9 mouse cellular contexts compared by ENCODE assay signal in the genomic region with DNA sequence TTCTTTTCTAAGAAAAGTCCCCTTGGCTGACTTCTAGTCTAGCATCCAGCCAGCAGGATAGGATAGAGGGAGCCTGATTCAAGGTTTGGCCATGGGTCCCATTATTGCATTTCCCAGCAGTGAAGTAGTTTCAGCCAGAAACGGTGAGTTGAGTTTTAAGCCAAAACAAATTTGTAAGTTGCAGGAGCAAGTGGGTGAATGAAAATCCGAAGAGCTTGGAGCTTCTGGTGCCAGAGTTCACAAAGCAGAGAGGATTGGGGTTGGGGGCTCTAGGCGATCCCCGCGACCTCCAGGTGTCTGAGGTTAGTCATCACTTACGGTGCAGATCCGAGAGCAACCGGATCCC. TPM values are rescaled to one million over a fixed set of nuclear protein-coding genes. Genes with fewer than 3 reads are reported as not detected.
A peak's percentile ranks its signal among the peaks of the same experiment; 100 is the strongest.
DNase-seq lines count a peak whose midpoint lies in the region; ATAC-seq and TF ChIP-seq lines count a peak whose summit lies in the region.
"Had no signal": no experiment of that assay in that cellular context is flagged by ENCODE, and none has a peak within 500 bp of the region (broad histone marks: within the 10 kb centered on the region; RNA-seq: fewer than 3 reads in every experiment).

No protein-coding gene starts in this region.

- H3K4me1 ChIP-seq in liver, embryonic 11.5 days (replicated peaks; ENCODE audit: control insufficient read depth, insufficient read depth, low read length), result no peaks in the 10 kb centered on the region
- H3K4me1 ChIP-seq in forebrain, embryonic 12.5 days, result peaks cover 29% of the 10 kb centered on the region
- peaks cover 18% of the 10 kb centered on the region for H3K4me1 ChIP-seq in intestine, embryonic 16.5 days (ENCODE audit: control insufficient read depth, insufficient read depth, low read length)
- no peaks in the 10 kb centered on the region for H3K4me1 ChIP-seq in small intestine, adult 2 months (ENCODE audit: control insufficient read depth, insufficient read depth, insufficient read length, low read length)

- H3K27me3 ChIP-seq in liver, embryonic 11.5 days (replicated peaks; ENCODE audit: control insufficient read depth, insufficient read depth, low read length), result peaks cover 70% of the 10 kb centered on the region
- H3K27me3 ChIP-seq in forebrain, embryonic 12.5 days, result peaks cover 74% of the 10 kb centered on the region
- peaks cover 62% of the 10 kb centered on the region for H3K27me3 ChIP-seq in intestine, embryonic 16.5 days (replicated peaks; ENCODE audit: control insufficient read depth, insufficient read depth, low read length)
- H3K27me3 ChIP-seq in small intestine, adult 2 months (ENCODE audit: control insufficient read depth, insufficient read depth, low read length), result peaks cover 48% of the 10 kb centered on the region

- H3K27ac ChIP-seq in liver, embryonic 11.5 days (ENCODE audit: low read depth, low read length), result no peak overlapping the region
- H3K27ac ChIP-seq in forebrain, embryonic 12.5 days, result no peak overlapping the region
- H3K27ac ChIP-seq in intestine, embryonic 16.5 days (ENCODE audit: low read length), result no peak overlapping the region
- no peak overlapping the region for H3K27ac ChIP-seq in small intestine, adult 2 months (ENCODE audit: insufficient read depth, low read depth, low read length)

- DNase-seq in liver, embryonic 11.5 days (ENCODE audit: low spot score), result no peak
- DNase-seq in liver, result no peak
- DNase-seq in frontal cortex, postnatal 10 days (ENCODE audit: low spot score in 2 of 2), result no peak
- DNase-seq in spleen, adult 12 weeks (ENCODE audit: low spot score), result no peak

- no peaks in the 10 kb centered on the region for H3K36me3 ChIP-seq in liver, embryonic 11.5 days (ENCODE audit: control insufficient read depth, insufficient read depth, low read length)
- no peaks in the 10 kb centered on the region for H3K36me3 ChIP-seq in forebrain, embryonic 12.5 days (replicated peaks)
- no peaks in the 10 kb centered on the region for H3K36me3 ChIP-seq in intestine, embryonic 16.5 days (ENCODE audit: control insufficient read depth, insufficient read depth, low read length)
- no peaks in the 10 kb centered on the region for H3K36me3 ChIP-seq in small intestine, adult 2 months (ENCODE audit: control insufficient read depth, insufficient read depth, low read length)

- H3K4me2 ChIP-seq in liver, embryonic 11.5 days, result peak overlapping the region; percentile 55
- H3K4me2 ChIP-seq in forebrain, embryonic 12.5 days, result peak overlapping the region; percentile 82
- H3K4me2 ChIP-seq in intestine, embryonic 16.5 days (ENCODE audit: low read depth, low read length), result peak overlapping the region; percentile 97

- TF ChIP-seq POLR2A in small intestine, adult 2 months (IDR thresholded peaks at IDR 0.05; ENCODE audit: low read depth, low read length), result no peak

- WGBS in liver, embryonic 11.5 days, result under 1% methylated on average over 8 of the region's 8 CpGs
- 1% methylated on average over 8 of the region's 8 CpGs for WGBS in forebrain, embryonic 12.5 days
- WGBS in intestine, embryonic 16.5 days, result under 1% methylated on average over 8 of the region's 8 CpGs
- WGBS in small intestine, adult 2 months, result 2% methylated on average over 8 of the region's 8 CpGs

- no peak for TF ChIP-seq CTCF in small intestine, adult 2 months (IDR thresholded peaks at IDR 0.05; ENCODE audit: extremely low read depth, insufficient read length, insufficient replicate concordance, low read depth, low read length)

- H3K9ac ChIP-seq in liver, embryonic 11.5 days (ENCODE audit: low read depth, low read length), result no peak overlapping the region
- H3K9ac ChIP-seq in forebrain, embryonic 12.5 days, result peak overlapping the region; percentile 56; the same call in 1 of the 2 replicates
- H3K9ac ChIP-seq in intestine, embryonic 16.5 days (ENCODE audit: low read depth, low read length), result peak overlapping the region; percentile 56; the same call in 1 of the 2 replicates

- H3K4me3 ChIP-seq in liver, embryonic 11.5 days (ENCODE audit: low read depth, low read length), result no peak overlapping the region
- peak overlapping the region; percentile 49 for H3K4me3 ChIP-seq in forebrain, embryonic 12.5 days (replicated peaks)
- peak overlapping the region; percentile 59 for H3K4me3 ChIP-seq in intestine, embryonic 16.5 days (ENCODE audit: low read length)
- peak overlapping the region; percentile 38; the same call in 1 of the 2 replicates for H3K4me3 ChIP-seq in small intestine, adult 2 months (ENCODE audit: low read depth, low read length)

- H3K9me3 ChIP-seq in liver, embryonic 11.5 days (ENCODE audit: control insufficient read depth, low read length), result no peaks in the 10 kb centered on the region
- no peaks in the 10 kb centered on the region for H3K9me3 ChIP-seq in forebrain, embryonic 12.5 days
- H3K9me3 ChIP-seq in intestine, embryonic 16.5 days (ENCODE audit: control insufficient read depth, low read length), result no peaks in the 10 kb centered on the region

- no peak for ATAC-seq in liver, embryonic 11.5 days (replicated peaks; ENCODE audit: low FRiP score)
- ATAC-seq in forebrain, embryonic 12.5 days (ENCODE audit: low FRiP score), result no peak
- no peak for ATAC-seq in intestine, embryonic 16.5 days

RNA-seq across cellular contexts. Expression of a gene that starts 1.1 kb away (rescaled TPM):
- 2.6 and 2.7 TPM in 2 replicates for polyA plus RNA-seq in liver, embryonic 11.5 days (2014; fragmentation: Nextera tagmentation; extraction: Ambion mirVana)
- 7.0 and 7.7 TPM in 2 replicates for polyA plus RNA-seq in forebrain, embryonic 12.5 days (2016; fragmentation: Nextera tagmentation; extraction: Ambion mirVana)
- 0.54 and 0.56 TPM in 2 replicates for polyA plus RNA-seq in intestine, embryonic 16.5 days (2015; fragmentation: Nextera tagmentation; extraction: Ambion mirVana)
- 0.35 and 0.41 TPM in 2 replicates for polyA plus RNA-seq in small intestine, adult 2 months (2012; rRNA removed)
- polyA plus RNA-seq: frontal cortex, adult 2 months; spleen, adult 2 months had no signal
